Mouse (Mus musculus) lung, embryonic 16.5 days (tissue): Measurements from ENCODE around the gene Ap1m1. TPM values are rescaled to one million over a fixed set of nuclear protein-coding genes. Genes with fewer than 3 reads are reported as not detected.

ENCODE experiments used
- ATAC-seq: fragments of 200-750 bp; cut with Nextera tagmentation; 2 replicates; pipeline ENCODE4 v1.8.0; 2017; ENCODE audit warnings: low read depth, mild to moderate bottlenecking, moderate library complexity
- H3K27ac ChIP-seq: fragments of 300-500 bp; sonication (generic); 2 replicates; pipeline ENCODE4 v1.5.1; 2014; ENCODE audit warnings: mild to moderate bottlenecking, control low read depth, low read length
- H3K27me3 ChIP-seq: fragments of 300-500 bp; sonication (generic); 2 replicates; pipeline ENCODE4 v1.6.1; 2014; ENCODE audit warnings: low read depth, low read length, mixed read lengths; ENCODE audit not compliant: control insufficient read depth, insufficient read depth
- H3K36me3 ChIP-seq: fragments of 300-500 bp; sonication (generic); 2 replicates; pipeline ENCODE4 v1.6.1; 2014; ENCODE audit warnings: low read length; ENCODE audit not compliant: control insufficient read depth, insufficient read depth
- H3K4me1 ChIP-seq: fragments of 300-500 bp; sonication (generic); replicated peaks from 2 replicates; pipeline ENCODE4 v1.6.1; 2014; ENCODE audit warnings: low read length, mixed read lengths; ENCODE audit not compliant: control insufficient read depth, insufficient read depth
- H3K4me2 ChIP-seq: fragments of 300-500 bp; sonication (generic); 2 replicates; pipeline ENCODE4 v1.6.1; 2014; ENCODE audit warnings: low read depth, low read length, control low read depth
- H3K4me3 ChIP-seq: fragments of 300-500 bp; sonication (generic); 2 replicates; pipeline ENCODE4 v1.5.1; 2014; ENCODE audit warnings: mild to moderate bottlenecking, low read length, control low read depth
- H3K9ac ChIP-seq: fragments of 300-500 bp; sonication (generic); 2 replicates; pipeline ENCODE4 v1.6.1; 2014; ENCODE audit warnings: low read length, control low read depth
- H3K9me3 ChIP-seq: fragments of 300-500 bp; sonication (generic); 2 replicates; pipeline ENCODE4 v1.6.1; 2016; ENCODE audit warnings: low read length; ENCODE audit not compliant: control insufficient read depth
- WGBS: fragments of 180-500 bp; shearing (Covaris S2); extraction: QIAGEN DNeasy Blood & Tissue Kit; methylation state at CpG from one replicate; pipeline ENCODE4 v1.1.7; 2014; 5-methylcytosine and 5-hydroxymethylcytosine counted together
- polyA plus RNA-seq: library from polyadenylated mRNA; unstranded; fragments of >200 nt; fragmentation: Nextera tagmentation; extraction: Ambion mirVana; gene quantifications from 2 replicates; pipeline ENCODE4 v1.2.1, GENCODE M21; 2015

Gene Ap1m1
- polyA plus RNA-seq, 1 experiment from 2014 or later, result 98.3 TPM

- no peaks in the 10 kb centered on the region for H3K4me1 ChIP-seq
- no peaks in the 10 kb centered on the region for H3K9me3 ChIP-seq
- no peak within 1 kb of the TSS for H3K9ac ChIP-seq
- WGBS, result 69% methylated on average over 4 of the region's 4 CpGs
- ATAC-seq, result no peak
- no peak within 1 kb of the TSS for H3K4me3 ChIP-seq
- no peak within 1 kb of the TSS for H3K4me2 ChIP-seq
- H3K27me3 ChIP-seq, result no peaks in the 10 kb centered on the region
- H3K36me3 ChIP-seq, result no peaks in the 10 kb centered on the region
- H3K27ac ChIP-seq, result no peak within 1 kb of the TSS
Observed at GRCm38 (mm10) chr8:72213536-72213935, 26.3 kb upstream of the Ap1m1 start, which contains the start of gene Gm11034. Gene Gm11034 (minus strand): TSS chr8:72213636.

GRCm38 (mm10) chr8:72215060-72215459 is 24.8 kb upstream of the Ap1m1 start:
- WGBS, result 34% methylated on average over 2 of the region's 2 CpGs

GRCm38 (mm10) chr8:72215871-72216270 is 23.9 kb upstream of the Ap1m1 start:
- Histone ChIP-seq H3K4me1 (peaks cover 8% of the 10 kb centered on the region; the same call in 1 of the 2 replicates), H3K4me2 (no peak overlapping the region), H3K36me3 (no peaks in the 10 kb centered on the region), H3K9me3 (no peaks in the 10 kb centered on the region), H3K4me3 (no peak overlapping the region), H3K27ac (no peak overlapping the region), H3K27me3 (no peaks in the 10 kb centered on the region), H3K9ac (no peak overlapping the region)
- no peak for ATAC-seq
- 32% methylated on average over 1 of the region's 1 CpGs for WGBS

More at GRCm38 (mm10) chr8:72215060-72215459, 24.8 kb upstream of the Ap1m1 start:
- Histone ChIP-seq H3K4me1 (no peaks in the 10 kb centered on the region; the same call in 1 of the 2 replicates), H3K4me3 (no peak overlapping the region), H3K27me3 (no peaks in the 10 kb centered on the region), H3K27ac (no peak overlapping the region), H3K36me3 (no peaks in the 10 kb centered on the region), H3K9me3 (no peaks in the 10 kb centered on the region), H3K4me2 (no peak overlapping the region), H3K9ac (no peak overlapping the region)
- no peak for ATAC-seq

GRCm38 (mm10) chr8:72218781-72219540 is 20.9 kb upstream of the Ap1m1 start:
- H3K9ac ChIP-seq, result no peak overlapping the region
- WGBS, result 72% methylated on average over 9 of the region's 10 CpGs
- H3K4me1 ChIP-seq, result peaks cover 8% of the 10 kb centered on the region; the same call in 1 of the 2 replicates
- peaks cover 22% of the 10 kb centered on the region for H3K36me3 ChIP-seq
- H3K27ac ChIP-seq, result peak overlapping the region; percentile 37; the same call in 1 of the 2 replicates
- peak overlapping the region; percentile 87 for H3K4me3 ChIP-seq
- H3K4me2 ChIP-seq, result peak overlapping the region; percentile 87
- ATAC-seq, result peak; percentile 23
- no peaks in the 10 kb centered on the region for H3K27me3 ChIP-seq
- H3K9me3 ChIP-seq, result no peaks in the 10 kb centered on the region

- 13% methylated on average over 39 of the region's 39 CpGs for WGBS
- Histone ChIP-seq H3K9ac (peak within 1 kb of the TSS; percentile 84), H3K4me2 (peak within 1 kb of the TSS; percentile 87), H3K4me3 (peak within 1 kb of the TSS; percentile 87), H3K27me3 (no peaks in the 10 kb centered on the region), H3K4me1 (peaks cover 8% of the 10 kb centered on the region; the same call in 1 of the 2 replicates), H3K9me3 (no peaks in the 10 kb centered on the region), H3K36me3 (peaks cover 22% of the 10 kb centered on the region), H3K27ac (peak within 1 kb of the TSS; percentile 81)
- ATAC-seq, result peak; percentile 99
Observed at GRCm38 (mm10) chr8:72219541-72220363, 20.1 kb upstream of the Ap1m1 start, which contains the start of gene Fam32a. Gene Fam32a (plus strand): TSS chr8:72219730.

DNA sequence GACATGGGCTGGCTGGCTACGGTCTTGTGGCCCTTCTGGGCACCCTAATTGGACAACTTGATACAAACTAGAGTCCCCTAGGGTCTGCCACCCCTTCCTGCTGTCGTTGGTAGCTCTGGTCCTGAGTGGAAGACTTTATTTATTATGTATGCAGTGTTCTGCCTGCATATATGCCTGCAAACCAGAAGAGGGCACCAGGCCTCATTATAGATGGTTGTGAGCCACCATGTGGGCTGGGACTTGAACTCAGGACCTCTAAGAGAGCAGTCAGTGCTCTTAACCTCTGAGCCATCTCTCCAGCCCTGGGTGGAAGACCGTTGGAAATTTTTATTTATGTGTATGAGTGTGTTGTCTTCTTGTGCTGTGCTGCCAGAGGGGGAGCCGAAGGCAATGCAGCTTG is 19.1 kb upstream of the Ap1m1 start:
- H3K27ac ChIP-seq, result no peak overlapping the region
- 79% methylated on average over 4 of the region's 4 CpGs for whole genome bisulfite sequencing
- ATAC-seq, result no peak
- peak overlapping the region; percentile 87 for H3K4me3 ChIP-seq
- peaks cover 8% of the 10 kb centered on the region; the same call in 1 of the 2 replicates for H3K4me1 ChIP-seq
- peaks cover 22% of the 10 kb centered on the region for H3K36me3 ChIP-seq
- H3K9me3 ChIP-seq, result no peaks in the 10 kb centered on the region
- H3K27me3 ChIP-seq, result no peaks in the 10 kb centered on the region
- peak overlapping the region; percentile 87 for H3K4me2 ChIP-seq
- H3K9ac ChIP-seq, result peak overlapping the region; percentile 84; the same call in 1 of the 2 replicates

DNA sequence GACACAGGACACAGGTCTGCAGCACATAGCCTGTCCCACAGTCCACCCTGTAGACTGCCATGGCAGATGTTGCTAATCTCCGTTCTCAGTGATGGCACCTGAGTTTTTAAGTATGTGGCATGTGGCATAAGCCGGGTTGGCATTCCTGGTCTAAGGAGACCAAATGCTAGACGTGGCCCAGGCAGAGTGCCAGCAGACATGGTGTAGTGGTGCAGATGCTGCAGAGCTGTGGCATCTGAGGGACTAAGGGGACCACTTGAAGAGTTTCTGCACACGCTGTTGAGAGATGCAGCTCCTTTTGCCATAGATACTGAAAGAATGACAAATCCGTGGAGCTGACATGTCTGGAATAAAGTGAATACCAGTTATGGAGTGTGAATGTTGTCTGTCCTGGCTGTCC is 17.2 kb upstream of the Ap1m1 start:
- Histone ChIP-seq H3K27me3 (no peaks in the 10 kb centered on the region), H3K36me3 (peaks cover 22% of the 10 kb centered on the region), H3K4me1 (peaks cover 8% of the 10 kb centered on the region; the same call in 1 of the 2 replicates), H3K9ac (no peak overlapping the region), H3K9me3 (no peaks in the 10 kb centered on the region), H3K4me3 (no peak overlapping the region), H3K4me2 (no peak overlapping the region), H3K27ac (no peak overlapping the region)
- 88% methylated on average over 5 of the region's 5 CpGs for WGBS
- ATAC-seq, result no peak

DNA sequence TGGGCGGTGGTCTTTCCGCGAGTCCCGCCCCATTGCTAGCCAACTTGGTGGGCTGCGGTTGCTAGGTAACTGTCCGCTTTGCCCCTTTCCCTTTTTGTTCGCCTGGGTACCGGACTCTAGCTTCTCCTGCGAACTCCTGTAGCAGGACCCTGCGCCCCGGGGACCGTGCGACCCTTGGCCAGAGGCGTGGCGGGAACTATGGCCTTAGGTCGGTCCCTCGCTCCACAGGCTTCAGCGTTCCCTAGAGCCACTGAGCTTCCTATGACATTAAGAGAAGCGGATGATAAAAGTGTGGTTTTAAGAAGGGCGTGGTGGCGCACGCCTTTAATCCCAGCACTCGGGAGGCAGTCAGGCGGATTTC is 565 bp downstream of the Ap1m1 start:
- Histone ChIP-seq H3K27me3 (no peaks in the 10 kb centered on the region), H3K4me2 (peak overlapping the region; percentile 78), H3K9ac (peak overlapping the region; percentile 80), H3K4me3 (peak overlapping the region; percentile 81), H3K9me3 (no peaks in the 10 kb centered on the region), H3K4me1 (peaks cover 6% of the 10 kb centered on the region), H3K36me3 (peaks cover 3% of the 10 kb centered on the region; the same call in 1 of the 2 replicates), H3K27ac (peak overlapping the region; percentile 81)
- under 1% methylated on average over 24 of the region's 24 CpGs for WGBS
- peak; percentile 35 for ATAC-seq

DNA sequence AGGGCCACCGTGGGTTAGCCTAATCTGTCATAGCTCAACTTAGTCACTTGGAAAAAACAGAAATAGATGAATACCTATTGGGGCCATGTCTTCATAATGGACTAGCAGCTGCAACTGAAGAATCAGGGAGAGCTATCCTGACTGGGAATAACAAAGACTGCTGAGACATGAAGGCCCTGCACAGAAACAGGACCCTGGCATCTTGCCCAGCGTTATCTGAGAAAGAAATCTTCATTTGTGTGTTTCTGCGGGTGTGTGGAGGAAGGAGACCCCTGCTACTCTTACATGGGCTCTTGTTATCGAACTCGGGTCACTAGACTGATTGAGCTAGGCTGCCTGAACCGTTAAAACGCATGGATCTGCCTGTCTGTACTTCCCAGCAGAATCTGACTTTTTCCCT is 1.1 kb downstream of the Ap1m1 start:
- peaks cover 3% of the 10 kb centered on the region; the same call in 1 of the 2 replicates for H3K36me3 ChIP-seq
- peak overlapping the region; percentile 81 for H3K4me3 ChIP-seq
- H3K4me1 ChIP-seq, result peaks cover 6% of the 10 kb centered on the region
- peak overlapping the region; percentile 78 for H3K4me2 ChIP-seq
- no peak for ATAC-seq
- no peak overlapping the region for H3K27ac ChIP-seq
- WGBS, result 57% methylated on average over 7 of the region's 7 CpGs
- no peaks in the 10 kb centered on the region for H3K9me3 ChIP-seq
- H3K27me3 ChIP-seq, result no peaks in the 10 kb centered on the region
- peak overlapping the region; percentile 80 for H3K9ac ChIP-seq
